Mouse (Mus musculus) brown adipose tissue, adult 24 weeks (tissue): Measurements from ENCODE around the gene Uqcc3. TPM values are rescaled to one million over a fixed set of nuclear protein-coding genes. Genes with fewer than 3 reads are reported as not detected.
"Not testable (repeated sequence)": the region's sequence is repeated elsewhere in the genome, so short reads cannot be mapped to it uniquely, and the experiment has no call there.

Experiments
- H3K27ac ChIP-seq: fragments of 200-500 bp; replicated peaks from 2 replicates; pipeline ENCODE4 v1.5.1; 2012; ENCODE audit warnings: low read depth, mild to moderate bottlenecking, low read length
- H3K4me1 ChIP-seq: fragments of 200-500 bp; 2 replicates; pipeline ENCODE4 v1.6.1; 2012; ENCODE audit warnings: low read length, mixed read lengths; ENCODE audit not compliant: control insufficient read depth, insufficient read depth, insufficient read length
- H3K4me3 ChIP-seq: fragments of 200-500 bp; 2 replicates; pipeline ENCODE4 v1.5.1; 2012; ENCODE audit warnings: low read depth, mild to moderate bottlenecking, low read length, moderate library complexity; ENCODE audit not compliant: insufficient read depth
- polyA plus RNA-seq: library from polyadenylated mRNA; stranded (reverse); fragments of >200 nt; gene quantifications from 2 replicates; pipeline ENCODE4 v1.2.4, GENCODE M21; 2012; ENCODE audit not compliant: missing spikeins, insufficient read depth, insufficient read length

The Uqcc3 gene
- polyA plus RNA-seq, 1 experiment = 88.3 TPM

GRCm38 (mm10) chr19:8844371-8845129, 36.2 kb downstream of the Uqcc3 start:
- H3K4me1 ChIP-seq = peaks cover 9% of the 10 kb centered on the region
- peak overlapping the region; percentile 87 for H3K27ac ChIP-seq
- no peak overlapping the region for H3K4me3 ChIP-seq

- no peak overlapping the region for H3K4me3 ChIP-seq
- H3K4me1 ChIP-seq = peaks cover 14% of the 10 kb centered on the region
- peak overlapping the region; percentile 78 for H3K27ac ChIP-seq
Observed at GRCm38 (mm10) chr19:8842961-8843360, 37.8 kb downstream of the Uqcc3 start.

- H3K4me1 ChIP-seq = peaks cover 14% of the 10 kb centered on the region
- peak overlapping the region; percentile 92 for H3K4me3 ChIP-seq
- H3K27ac ChIP-seq = peak overlapping the region; percentile 86
Observed at GRCm38 (mm10) chr19:8841012-8841411, 39.7 kb downstream of the Uqcc3 start.

- peaks cover 14% of the 10 kb centered on the region for H3K4me1 ChIP-seq
- peak overlapping the region; percentile 92 for H3K4me3 ChIP-seq
- peak overlapping the region; percentile 86 for H3K27ac ChIP-seq
Observed at GRCm38 (mm10) chr19:8839908-8840791, 40.6 kb downstream of the Uqcc3 start.

- Histone ChIP-seq H3K4me1 (peaks cover 14% of the 10 kb centered on the region), H3K27ac (peak within 1 kb of the TSS; percentile 69), H3K4me3 (peak within 1 kb of the TSS; percentile 72)
Observed at GRCm38 (mm10) chr19:8839103-8839907, 41.4 kb downstream of the Uqcc3 start, which contains the start of gene Gng3. Gng3 (minus strand) TSS chr19:8839194.

GRCm38 (mm10) chr19:8838041-8838730, 42.5 kb downstream of the Uqcc3 start:
- Histone ChIP-seq H3K27ac (peak overlapping the region; percentile 69), H3K4me3 (peak overlapping the region; percentile 72), H3K4me1 (peaks cover 14% of the 10 kb centered on the region)

- Histone ChIP-seq H3K4me1 (peaks cover 14% of the 10 kb centered on the region), H3K27ac (peak within 1 kb of the TSS; percentile 69), H3K4me3 (peak within 1 kb of the TSS; percentile 72)
Observed at GRCm38 (mm10) chr19:8837251-8837791, 43.4 kb downstream of the Uqcc3 start, which contains the start of gene Bscl2. Bscl2 (plus strand) TSS chr19:8837467.

GRCm38 (mm10) chr19:8836327-8836726, 44.4 kb downstream of the Uqcc3 start:
- not testable (repeated sequence) for H3K4me3 ChIP-seq, H3K27ac ChIP-seq
- H3K4me1 ChIP-seq = peaks cover 13% of the 10 kb centered on the region

GRCm38 (mm10) chr19:8832971-8833370, 47.8 kb downstream of the Uqcc3 start:
- H3K27ac ChIP-seq = peak overlapping the region; percentile 45; the same call in 1 of the 2 replicates
- no peak overlapping the region for H3K4me3 ChIP-seq
- no peaks in the 10 kb centered on the region for H3K4me1 ChIP-seq

GRCm38 (mm10) chr19:8831262-8831661, 49.5 kb downstream of the Uqcc3 start:
- no peak overlapping the region for H3K27ac ChIP-seq
- H3K4me3 ChIP-seq = no peak overlapping the region
- H3K4me1 ChIP-seq = no peaks in the 10 kb centered on the region

- no peak overlapping the region for H3K4me3 ChIP-seq
- H3K27ac ChIP-seq = no peak overlapping the region
- no peaks in the 10 kb centered on the region for H3K4me1 ChIP-seq
Observed at GRCm38 (mm10) chr19:8830664-8831063, 50.1 kb downstream of the Uqcc3 start.
